Mouse (Mus musculus): ENCODE measurements around the gene Scap. TPM values are rescaled to one million over a fixed set of nuclear protein-coding genes. Genes with fewer than 3 reads are reported as not detected.
"Not testable (repeated sequence)": the region's sequence is repeated elsewhere in the genome, so short reads cannot be mapped to it uniquely, and the experiment has no call there.

Scap gene
- polyA plus RNA-seq, 1 experiment: 44.4 TPM

DNA sequence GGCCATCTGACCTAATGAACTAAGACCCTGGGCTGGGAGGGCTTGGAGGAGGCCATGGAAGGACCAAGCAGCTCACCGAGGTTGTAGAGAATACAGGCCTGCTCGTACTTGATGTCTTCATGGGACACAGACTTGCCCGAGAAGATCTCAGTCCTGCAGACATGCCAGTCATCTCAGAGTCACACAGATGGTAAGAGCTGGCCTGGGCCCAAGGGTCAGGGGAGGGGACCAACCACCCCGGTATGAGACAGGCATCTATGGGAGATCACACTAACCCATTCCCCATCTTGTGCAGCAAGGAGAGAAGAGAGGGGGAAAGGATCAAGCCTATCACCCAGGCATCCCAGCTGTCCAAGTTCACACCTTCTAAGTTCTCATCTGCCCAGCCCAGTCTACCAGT lies 60.2 kb downstream of the Scap start:
- Histone ChIP-seq H3K36me3 (ENCODE audit: control insufficient read depth, insufficient read depth) (peaks cover 18% of the 10 kb centered on the region), H3K27me3 (ENCODE audit: control insufficient read depth, insufficient read depth, insufficient read length) (no peaks in the 10 kb centered on the region), H3K79me2 (ENCODE audit: control insufficient read depth, insufficient read depth) (peaks cover 22% of the 10 kb centered on the region), H3K4me3 (no peak overlapping the region), H3ac (ENCODE audit: control insufficient read depth, insufficient read length) (no peak overlapping the region), H3K4me2 (ENCODE audit: low read depth) (no peak overlapping the region)
- TF ChIP-seq REST (IDR thresholded peaks at IDR 0.05; ENCODE audit: insufficient read depth, insufficient read length) (no peak), TCF3 (IDR thresholded peaks at IDR 0.05; ENCODE audit: insufficient read length, low read depth) (no peak)

DNA sequence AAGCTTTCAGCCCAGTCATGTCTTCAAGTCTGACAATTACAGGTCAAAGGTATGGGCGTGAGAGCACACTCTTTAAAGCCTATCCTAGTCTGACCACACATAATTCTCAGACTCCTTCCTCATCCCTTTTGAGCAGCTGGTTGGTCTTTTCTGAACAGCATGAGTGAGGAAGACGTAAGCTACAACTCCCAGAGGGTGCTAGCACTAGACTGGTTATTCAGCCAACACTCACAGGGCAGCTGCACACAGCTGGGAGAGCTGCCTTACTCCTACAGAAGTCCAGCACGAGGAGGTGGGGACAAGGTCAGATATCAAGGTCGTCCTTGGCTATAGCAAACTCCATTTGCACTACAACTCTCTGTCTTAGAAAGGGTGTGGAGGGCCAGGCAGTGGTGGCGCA lies 67.6 kb downstream of the Scap start:
- H3K79me2 ChIP-seq (ENCODE audit: control insufficient read depth, insufficient read depth): peaks cover 90% of the 10 kb centered on the region
- no peak for TF ChIP-seq SRF (IDR thresholded peaks at IDR 0.05; ENCODE audit: control insufficient read depth, insufficient read length, low read depth)
- TF ChIP-seq MAX (IDR thresholded peaks at IDR 0.05; ENCODE audit: low read depth): no peak
- TF ChIP-seq USF1 (IDR thresholded peaks at IDR 0.05; ENCODE audit: low read depth): no peak
- no peak for TF ChIP-seq REST (IDR thresholded peaks at IDR 0.05; ENCODE audit: insufficient read depth, insufficient read length)
- no peak overlapping the region for H3ac ChIP-seq (ENCODE audit: control insufficient read depth, insufficient read length)
- no peak overlapping the region for H3K4me2 ChIP-seq (ENCODE audit: low read depth)
- H3K36me3 ChIP-seq (ENCODE audit: control insufficient read depth, insufficient read depth): peaks cover 7% of the 10 kb centered on the region
- H3K4me3 ChIP-seq: no peak overlapping the region
- no peaks in the 10 kb centered on the region for H3K27me3 ChIP-seq (ENCODE audit: control insufficient read depth, insufficient read depth, insufficient read length)

DNA sequence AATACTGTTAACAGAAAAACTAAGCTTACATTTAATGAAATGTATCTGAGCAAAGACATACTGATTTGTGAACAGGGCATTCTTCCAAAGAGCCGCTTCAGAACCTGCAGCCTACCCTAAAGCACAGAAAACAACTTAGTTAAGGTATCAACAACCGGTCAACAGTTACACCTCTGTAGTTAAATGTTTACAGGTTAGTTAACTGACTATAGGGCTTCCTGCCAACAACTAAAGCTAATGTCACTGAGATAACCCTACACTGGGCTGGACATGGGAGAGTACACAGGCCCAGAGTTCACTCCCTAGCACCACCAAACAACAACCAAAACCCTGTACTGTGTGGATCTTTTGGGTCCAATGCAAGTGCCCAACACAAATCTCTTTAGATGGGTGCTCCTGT lies 69.6 kb downstream of the Scap start:
- Histone ChIP-seq H3K36me3 (ENCODE audit: control insufficient read depth, insufficient read depth) (no peaks in the 10 kb centered on the region), H3ac (ENCODE audit: control insufficient read depth, insufficient read length) (no peak overlapping the region), H3K79me2 (ENCODE audit: control insufficient read depth, insufficient read depth) (peaks cover 99% of the 10 kb centered on the region), H3K27me3 (ENCODE audit: control insufficient read depth, insufficient read depth, insufficient read length) (no peaks in the 10 kb centered on the region), H3K4me3 (no peak overlapping the region), H3K4me2 (ENCODE audit: low read depth) (no peak overlapping the region)
- TF ChIP-seq POLR2A (IDR thresholded peaks at IDR 0.05; ENCODE audit: insufficient read length, low read depth) (no peak), REST (IDR thresholded peaks at IDR 0.05; ENCODE audit: insufficient read depth, insufficient read length) (no peak), E2F4 (IDR thresholded peaks at IDR 0.05; ENCODE audit: insufficient read depth) (no peak), SRF (IDR thresholded peaks at IDR 0.05; ENCODE audit: control insufficient read depth, insufficient read length, low read depth) (no peak), POLR2AphosphoS2 (IDR thresholded peaks at IDR 0.05; ENCODE audit: insufficient read length, low read depth) (no peak), MAX (IDR thresholded peaks at IDR 0.05; ENCODE audit: low read depth) (no peak)

DNA sequence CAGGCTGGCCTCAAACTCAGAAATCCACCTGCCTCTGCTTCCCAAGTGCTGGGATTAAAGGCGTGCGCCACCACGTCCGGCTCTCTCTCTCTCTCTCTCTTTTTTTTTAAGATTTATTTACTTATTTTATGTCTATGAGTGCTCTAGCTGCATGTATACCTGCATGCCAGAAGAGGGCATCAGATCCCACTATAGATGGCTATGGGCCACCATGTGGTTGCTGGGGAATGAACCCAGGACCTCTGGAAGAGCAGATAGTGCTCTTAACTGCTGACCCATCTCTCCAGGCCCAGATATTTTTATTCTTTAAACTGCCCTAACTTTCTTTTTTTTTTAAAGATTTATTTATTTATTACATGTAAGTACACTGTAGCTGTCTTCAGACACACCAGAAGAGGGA lies 70.2 kb downstream of the Scap start:
- not testable (repeated sequence) for H3K27me3 ChIP-seq (ENCODE audit: control insufficient read depth, insufficient read depth, insufficient read length); H3K4me3 ChIP-seq; H3K4me2 ChIP-seq (ENCODE audit: low read depth); H3ac ChIP-seq (ENCODE audit: control insufficient read depth, insufficient read length); H3K36me3 ChIP-seq (ENCODE audit: control insufficient read depth, insufficient read depth)
- peaks cover 96% of the 10 kb centered on the region for H3K79me2 ChIP-seq (ENCODE audit: control insufficient read depth, insufficient read depth)

DNA sequence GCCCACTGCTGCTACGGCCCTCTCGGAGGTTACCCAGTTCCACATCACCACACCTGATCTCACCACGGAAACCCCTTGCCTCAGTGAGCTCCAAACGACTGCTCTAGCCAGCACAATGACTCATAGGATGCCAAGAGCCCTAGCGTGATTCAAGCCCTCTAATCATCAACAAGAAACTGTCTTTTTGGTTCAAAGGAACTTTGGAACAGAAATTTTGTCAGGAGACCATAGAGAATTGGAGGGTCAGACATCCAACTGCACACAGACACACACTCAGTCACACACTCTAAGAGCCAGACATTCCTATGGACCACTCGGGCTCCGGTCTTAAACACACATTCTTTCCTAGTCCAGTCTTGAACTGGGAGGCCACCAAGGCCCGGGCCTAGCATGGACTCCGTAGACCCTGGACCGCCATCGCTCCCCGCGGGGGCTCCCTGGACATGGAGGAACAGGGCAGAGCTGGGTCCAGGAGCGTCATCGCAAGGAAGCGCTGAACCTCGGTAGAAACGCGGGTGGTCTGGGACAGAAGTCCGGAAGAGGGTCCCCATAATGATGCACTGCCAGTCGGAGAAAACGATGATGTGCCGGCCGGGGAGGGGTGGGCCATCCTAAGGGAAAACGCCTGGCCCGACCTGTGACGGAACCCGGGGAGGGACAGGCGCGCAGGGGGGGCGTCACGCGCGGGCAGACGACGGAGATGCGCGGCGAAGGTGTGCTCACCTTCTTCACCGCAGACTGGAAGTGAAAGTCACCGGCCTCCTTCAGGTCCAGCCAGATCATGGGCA lies 74.4 kb downstream of the Scap start:
- Histone ChIP-seq H3K27me3 (ENCODE audit: control insufficient read depth, insufficient read depth, insufficient read length) (no peaks in the 10 kb centered on the region), H3K79me2 (ENCODE audit: control insufficient read depth, insufficient read depth) (peaks cover 54% of the 10 kb centered on the region), H3K4me2 (ENCODE audit: low read depth) (peak overlapping the region; percentile 91), H3K4me3 (peak overlapping the region; percentile 97), H3K36me3 (ENCODE audit: control insufficient read depth, insufficient read depth) (no peaks in the 10 kb centered on the region), H3ac (ENCODE audit: control insufficient read depth, insufficient read length) (peak overlapping the region; percentile 98)
- TF ChIP-seq CEBPB (IDR thresholded peaks at IDR 0.05; ENCODE audit: insufficient read depth, poor library complexity, severe bottlenecking): no peak
- no peak for TF ChIP-seq SRF (IDR thresholded peaks at IDR 0.05; ENCODE audit: control insufficient read depth, insufficient read length, low read depth)
- TF ChIP-seq USF1 (IDR thresholded peaks at IDR 0.05; ENCODE audit: low read depth): no peak
- TF ChIP-seq POLR2A (IDR thresholded peaks at IDR 0.05; ENCODE audit: insufficient read length, low read depth): no peak
- no peak for TF ChIP-seq MYOD1 (IDR thresholded peaks at IDR 0.05; ENCODE audit: control insufficient read depth in 1 of 3, insufficient read length in 2 of 3, low read depth in 2 of 3)
- no peak for TF ChIP-seq TCF12 (IDR thresholded peaks at IDR 0.05; ENCODE audit: insufficient read depth, poor library complexity, severe bottlenecking)
- no peak for TF ChIP-seq MAX (IDR thresholded peaks at IDR 0.05; ENCODE audit: low read depth)
- no peak for TF ChIP-seq REST (IDR thresholded peaks at IDR 0.05; ENCODE audit: insufficient read depth, insufficient read length)
- no peak for TF ChIP-seq POLR2AphosphoS2 (IDR thresholded peaks at IDR 0.05; ENCODE audit: insufficient read length, low read depth)
- no peak for TF ChIP-seq MYOG (IDR thresholded peaks at IDR 0.05; ENCODE audit: control insufficient read depth in 1 of 3, insufficient read depth in 1 of 3, insufficient read length in 2 of 3, low read depth in 2 of 3)
- no peak for TF ChIP-seq TCF3 (IDR thresholded peaks at IDR 0.05; ENCODE audit: insufficient read length, low read depth)
- no peak for TF ChIP-seq E2F4 (IDR thresholded peaks at IDR 0.05; ENCODE audit: insufficient read depth)
